Mouse (Mus musculus) midbrain, embryonic 14.5 days (tissue): ENCODE measurements around the gene Dnase1l2. TPM values are rescaled to one million over a fixed set of nuclear protein-coding genes. Genes with fewer than 3 reads are reported as not detected.

Source experiments
- ATAC-seq: fragments of 200-750 bp; cut with Nextera tagmentation; 2 replicates; pipeline ENCODE4 v1.8.0; 2017; ENCODE audit warnings: moderate number of reproducible peaks, moderate library complexity; ENCODE audit not compliant: low FRiP score, low TSS enrichment
- DNase-seq: peaks from one replicate; pipeline ENCODE4 v3.0.0-alpha.2; 2015
- H3K27ac ChIP-seq: fragments of 300-500 bp; sonication (generic); replicated peaks from 2 replicates; pipeline ENCODE4 v1.5.1; 2014; ENCODE audit warnings: mild to moderate bottlenecking, low read depth, low read length, moderate library complexity
- H3K27me3 ChIP-seq: fragments of 300-500 bp; sonication (generic); 2 replicates; pipeline ENCODE4 v1.6.1; 2014; ENCODE audit warnings: low read length, control low read depth, mixed read lengths; ENCODE audit not compliant: control insufficient read depth, insufficient read depth
- H3K36me3 ChIP-seq: fragments of 300-500 bp; sonication (generic); 2 replicates; pipeline ENCODE4 v1.6.1; 2014; ENCODE audit warnings: low read length, control low read depth; ENCODE audit not compliant: control insufficient read depth, insufficient read depth
- H3K4me1 ChIP-seq: fragments of 300-500 bp; sonication (generic); 2 replicates; pipeline ENCODE4 v1.6.1; 2014; ENCODE audit warnings: mild to moderate bottlenecking, antibody characterized with exemption, low read length, control low read depth; ENCODE audit not compliant: control insufficient read depth, insufficient read depth
- H3K4me2 ChIP-seq: fragments of 300-500 bp; sonication (generic); 2 replicates; pipeline ENCODE4 v1.6.1; 2014; ENCODE audit warnings: mild to moderate bottlenecking, low read length, moderate library complexity
- H3K4me3 ChIP-seq: fragments of 300-500 bp; sonication (generic); replicated peaks from 2 replicates; pipeline ENCODE4 v1.5.1; 2014; ENCODE audit warnings: low read depth, low read length
- H3K9ac ChIP-seq: fragments of 300-500 bp; sonication (generic); replicated peaks from 2 replicates; pipeline ENCODE4 v1.6.1; 2014; ENCODE audit warnings: mild to moderate bottlenecking, low read length, moderate library complexity
- H3K9me3 ChIP-seq: fragments of 300-500 bp; sonication (generic); 2 replicates; pipeline ENCODE4 v1.6.1; 2016; ENCODE audit warnings: low read length, control low read depth, mixed read lengths; ENCODE audit not compliant: control insufficient read depth
- WGBS: fragments of 180-500 bp; shearing (Covaris S2); extraction: QIAGEN DNeasy Blood & Tissue Kit; methylation state at CpG from one replicate; pipeline ENCODE4 v1.1.7; 2014; 5-methylcytosine and 5-hydroxymethylcytosine counted together
- polyA plus RNA-seq: library from polyadenylated mRNA; unstranded; fragments of >200 nt; fragmentation: Nextera tagmentation; extraction: Ambion mirVana; gene quantifications from 2 replicates; pipeline ENCODE4 v1.2.1, GENCODE M21; 2014

Dnase1l2 gene
- polyA plus RNA-seq, 1 experiment from 2014 or later = 4.2 TPM

- Histone ChIP-seq H3K27ac (peak overlapping the region; percentile 91), H3K4me3 (peak overlapping the region; percentile 94), H3K4me2 (peak overlapping the region; percentile 65), H3K9ac (peak overlapping the region; percentile 58), H3K27me3 (no peaks in the 10 kb centered on the region), H3K36me3 (peaks cover 40% of the 10 kb centered on the region), H3K4me1 (peaks cover 13% of the 10 kb centered on the region), H3K9me3 (no peaks in the 10 kb centered on the region)
- WGBS = 37% methylated on average over 22 of the region's 22 CpGs
- 0 out of 2 replicates have a peak, but pooled peaks have one; percentile 9 for ATAC-seq
- peak; percentile 8 for DNase-seq
Observed at GRCm38 (mm10) chr17:24413557-24414211, 29.2 kb downstream of the Dnase1l2 start.

- Histone ChIP-seq H3K27ac (no peak overlapping the region), H3K9me3 (no peaks in the 10 kb centered on the region), H3K27me3 (no peaks in the 10 kb centered on the region), H3K36me3 (peaks cover 84% of the 10 kb centered on the region), H3K4me2 (no peak overlapping the region), H3K9ac (no peak overlapping the region), H3K4me1 (no peaks in the 10 kb centered on the region), H3K4me3 (no peak overlapping the region)
- WGBS = 88% methylated on average over 12 of the region's 12 CpGs
- DNase-seq (no peak), ATAC-seq (no peak)
Observed at GRCm38 (mm10) chr17:24407116-24407803, 35.6 kb downstream of the Dnase1l2 start.

GRCm38 (mm10) chr17:24402371-24402770 is 40.5 kb downstream of the Dnase1l2 start:
- DNase-seq = no peak
- Histone ChIP-seq H3K4me2 (no peak overlapping the region), H3K4me3 (no peak overlapping the region), H3K27me3 (no peaks in the 10 kb centered on the region), H3K9me3 (no peaks in the 10 kb centered on the region), H3K27ac (no peak overlapping the region), H3K4me1 (no peaks in the 10 kb centered on the region), H3K36me3 (peaks cover 90% of the 10 kb centered on the region), H3K9ac (no peak overlapping the region)
- no peak for ATAC-seq
- 84% methylated on average over 3 of the region's 3 CpGs for WGBS

GRCm38 (mm10) chr17:24394456-24394855 is 48.4 kb downstream of the Dnase1l2 start:
- no peak overlapping the region for H3K9ac ChIP-seq
- H3K27me3 ChIP-seq = no peaks in the 10 kb centered on the region
- DNase-seq (no peak), ATAC-seq (no peak)
- no peaks in the 10 kb centered on the region for H3K9me3 ChIP-seq
- WGBS = 94% methylated on average over 7 of the region's 7 CpGs
- H3K4me3 ChIP-seq = no peak overlapping the region
- H3K36me3 ChIP-seq = peaks cover 80% of the 10 kb centered on the region
- H3K4me1 ChIP-seq = no peaks in the 10 kb centered on the region
- H3K27ac ChIP-seq = no peak overlapping the region
- H3K4me2 ChIP-seq = no peak overlapping the region

GRCm38 (mm10) chr17:24393527-24393926 is 49.4 kb downstream of the Dnase1l2 start:
- Histone ChIP-seq H3K27ac (no peak overlapping the region), H3K36me3 (peaks cover 77% of the 10 kb centered on the region), H3K9me3 (no peaks in the 10 kb centered on the region), H3K27me3 (no peaks in the 10 kb centered on the region), H3K4me1 (no peaks in the 10 kb centered on the region), H3K4me3 (no peak overlapping the region), H3K4me2 (no peak overlapping the region), H3K9ac (no peak overlapping the region)
- no peak for DNase-seq
- WGBS = 49% methylated on average over 4 of the region's 4 CpGs
- no peak for ATAC-seq

- Histone ChIP-seq H3K9ac (no peak overlapping the region), H3K9me3 (no peaks in the 10 kb centered on the region), H3K4me3 (no peak overlapping the region), H3K36me3 (peaks cover 79% of the 10 kb centered on the region), H3K4me1 (no peaks in the 10 kb centered on the region), H3K27ac (no peak overlapping the region), H3K27me3 (no peaks in the 10 kb centered on the region), H3K4me2 (no peak overlapping the region)
- 68% methylated on average over 8 of the region's 8 CpGs for WGBS
- ATAC-seq = no peak
- DNase-seq = peak; percentile 9
Observed at GRCm38 (mm10) chr17:24391149-24391548, 51.8 kb downstream of the Dnase1l2 start.

Other genes starting within 250 kb of the Dnase1l2 start
- gene Tbc1d24, start 237.5 kb downstream of the Dnase1l2 start, polyA plus RNA-seq = 25.9 and 27.0 TPM in 2 replicates
- gene Ntn3, start 233.6 kb downstream of the Dnase1l2 start, polyA plus RNA-seq = 3.1 and 3.4 TPM in 2 replicates
- 8.0 and 9.0 TPM in 2 replicates for gene Tedc2, start 222.3 kb downstream of the Dnase1l2 start, polyA plus RNA-seq
- gene Ccnf, start 191.6 kb downstream of the Dnase1l2 start, polyA plus RNA-seq = 11.1 and 16.6 TPM in 2 replicates
- 0.18 and 0.47 TPM in 2 replicates for gene Abca17, start 92.0 kb downstream of the Dnase1l2 start, polyA plus RNA-seq
- 26.2 and 31.4 TPM in 2 replicates for gene Abca3, start 91.2 kb downstream of the Dnase1l2 start, polyA plus RNA-seq
- 331 and 345 TPM in 2 replicates for gene Rnps1, start 28.5 kb downstream of the Dnase1l2 start, polyA plus RNA-seq
- 26.9 and 27.7 TPM in 2 replicates for gene Eci1, start 16.5 kb downstream of the Dnase1l2 start, polyA plus RNA-seq
- gene E4f1, start 27.2 kb upstream of the Dnase1l2 start, polyA plus RNA-seq = 22.7 and 22.8 TPM in 2 replicates
- 60.5 and 62.7 TPM in 2 replicates for gene Pgp, start 27.3 kb upstream of the Dnase1l2 start, polyA plus RNA-seq
- gene Bricd5, start 30.8 kb upstream of the Dnase1l2 start, polyA plus RNA-seq = 0.45 TPM in 1 of 2 replicates, not detected in the other
- gene Mlst8, start 36.0 kb upstream of the Dnase1l2 start, polyA plus RNA-seq = 36.2 and 43.0 TPM in 2 replicates
- 34.8 and 37.5 TPM in 2 replicates for gene Caskin1, start 45.5 kb upstream of the Dnase1l2 start, polyA plus RNA-seq
- gene Traf7, start 84.8 kb upstream of the Dnase1l2 start, polyA plus RNA-seq = 86.2 and 90.8 TPM in 2 replicates
- gene Rab26, start 91.1 kb upstream of the Dnase1l2 start, polyA plus RNA-seq = 4.9 and 6.5 TPM in 2 replicates
- gene Pkd1, start 106.7 kb upstream of the Dnase1l2 start, polyA plus RNA-seq = 18.0 and 28.3 TPM in 2 replicates
- 79.5 and 89.5 TPM in 2 replicates for gene Tsc2, start 189.5 kb upstream of the Dnase1l2 start, polyA plus RNA-seq
- gene Nthl1, start 189.6 kb upstream of the Dnase1l2 start, polyA plus RNA-seq = 6.5 and 8.9 TPM in 2 replicates
- 36.7 and 39.2 TPM in 2 replicates for gene Slc9a3r2, start 207.2 kb upstream of the Dnase1l2 start, polyA plus RNA-seq
- gene Npw, start 215.4 kb upstream of the Dnase1l2 start, polyA plus RNA-seq = not detected in 2 replicates
- 22.8 and 24.5 TPM in 2 replicates for gene Zfp598, start 226.6 kb upstream of the Dnase1l2 start, polyA plus RNA-seq
- gene Syngr3, start 246.8 kb upstream of the Dnase1l2 start, polyA plus RNA-seq = 147 and 169 TPM in 2 replicates